Mouse (Mus musculus): ENCODE measurements around the gene Rtn4. TPM values are rescaled to one million over a fixed set of nuclear protein-coding genes. Genes with fewer than 3 reads are reported as not detected.
"Not testable (repeated sequence)": the region's sequence is repeated elsewhere in the genome, so short reads cannot be mapped to it uniquely, and the experiment has no call there.

Rtn4 gene
- polyA plus RNA-seq, 1 experiment, result 39.2 TPM

DNA sequence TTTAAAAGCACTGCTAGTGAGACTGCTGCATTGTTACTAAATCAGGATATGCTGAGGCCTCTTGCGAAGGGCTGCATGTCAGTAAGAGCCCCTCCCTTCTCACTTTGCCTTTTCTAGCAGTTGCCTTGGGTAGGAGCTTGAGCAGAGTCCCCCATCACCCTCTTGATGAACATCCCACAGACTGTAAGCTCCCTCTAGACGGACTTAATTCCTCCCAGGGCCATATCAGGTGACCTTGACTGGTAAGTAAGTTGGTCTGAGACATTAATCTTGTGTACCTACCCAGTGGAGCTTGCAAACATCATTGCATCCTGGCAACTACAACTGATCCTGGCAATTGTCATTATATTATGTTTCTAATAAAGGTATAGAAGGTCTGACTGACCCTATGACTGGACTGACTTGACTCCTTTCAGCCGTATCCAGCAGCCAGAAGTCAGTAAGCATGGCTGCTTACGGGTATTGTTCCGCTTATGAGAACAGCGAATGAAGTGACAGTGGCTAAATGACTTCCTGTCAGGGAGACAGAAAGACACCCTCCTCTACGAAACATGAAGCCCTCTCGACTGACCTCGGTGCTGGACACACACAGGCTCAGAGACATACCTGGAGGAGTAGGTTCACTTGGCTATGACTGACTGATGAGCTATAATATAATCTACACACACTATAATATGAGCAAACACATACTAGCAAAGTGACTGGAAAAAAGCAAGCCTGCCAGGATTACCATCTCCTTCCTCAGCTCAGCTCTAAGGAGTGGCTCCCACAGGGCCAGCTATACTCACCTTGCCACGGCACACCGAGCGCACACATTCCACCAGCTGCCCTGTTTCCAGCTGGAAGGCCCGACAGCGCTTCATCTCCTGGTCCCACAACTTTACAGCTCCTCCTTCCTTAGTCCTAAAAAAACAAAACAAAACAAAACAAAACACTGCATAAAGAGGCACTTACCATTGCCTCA is 59.2 kb downstream of the Rtn4 start:
- no peak for DNase-seq (ENCODE audit: low read depth, low spot score)
- 79% methylated on average over 14 of the region's 14 CpGs for WGBS

DNA sequence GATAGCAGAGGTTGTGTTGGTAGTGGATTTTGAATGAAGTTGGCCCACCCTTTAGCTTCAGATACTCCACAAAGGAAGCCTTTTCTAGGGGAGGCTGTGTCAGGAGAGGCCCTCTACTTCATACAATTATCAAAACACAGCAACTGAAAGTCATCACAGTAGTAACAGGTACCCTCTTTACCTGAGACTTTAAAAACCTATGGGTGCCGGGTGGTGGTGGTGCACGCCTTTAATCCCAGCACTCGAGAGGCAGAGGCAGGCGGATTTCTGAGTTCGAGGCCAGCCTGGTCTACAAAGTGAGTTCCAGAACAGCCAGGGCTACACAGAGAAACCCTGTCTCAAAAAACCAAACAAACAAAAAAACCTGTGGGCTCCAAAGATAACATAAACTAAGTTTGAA is 63.3 kb downstream of the Rtn4 start:
- DNase-seq (ENCODE audit: low read depth, low spot score), result not testable (repeated sequence)
- WGBS, result 95% methylated on average over 5 of the region's 5 CpGs

DNA sequence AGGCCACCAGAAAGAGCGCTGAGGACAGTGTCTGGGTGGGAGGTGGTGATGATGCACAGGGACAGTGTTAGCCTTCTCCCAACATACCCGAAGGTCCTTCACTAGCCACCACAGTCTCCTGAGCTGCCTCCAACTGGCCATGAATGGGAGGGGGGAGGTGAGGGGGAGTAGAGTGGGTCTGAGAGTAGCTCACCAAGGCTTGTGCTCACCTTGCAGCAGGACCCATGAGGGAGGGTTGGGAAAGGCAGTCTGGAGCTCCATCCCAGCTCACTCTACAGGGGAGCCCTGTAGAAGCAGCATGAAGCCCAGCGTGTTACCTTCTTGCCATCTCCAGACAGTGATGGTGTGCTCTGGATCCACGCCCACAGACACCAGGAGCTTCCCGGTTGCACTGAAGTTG is 65.9 kb downstream of the Rtn4 start:
- DNase-seq (ENCODE audit: low read depth, low spot score), result no peak
- 92% methylated on average over 5 of the region's 5 CpGs for WGBS

DNA sequence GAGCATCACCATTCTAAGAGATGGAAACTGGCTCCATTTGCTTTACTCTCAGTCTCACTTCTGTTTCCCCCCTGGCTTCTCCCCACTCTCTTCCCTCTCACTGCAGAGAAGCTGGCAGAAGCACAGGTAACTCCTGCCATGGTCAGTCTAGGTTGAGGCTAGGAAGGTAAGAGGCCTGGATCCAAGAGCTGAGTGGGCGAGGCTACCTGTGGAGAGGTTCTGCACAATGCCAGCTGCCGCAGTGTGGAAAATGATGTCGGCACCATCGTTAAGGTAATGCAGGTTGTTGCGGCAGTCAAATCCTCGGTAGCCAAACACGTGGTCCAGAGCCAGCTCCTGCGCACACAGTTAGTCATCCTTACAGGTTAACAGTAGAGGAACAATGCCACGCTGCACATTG is 68.6 kb downstream of the Rtn4 start:
- 92% methylated on average over 9 of the region's 9 CpGs for WGBS
- DNase-seq (ENCODE audit: low read depth, low spot score), result no peak

DNA sequence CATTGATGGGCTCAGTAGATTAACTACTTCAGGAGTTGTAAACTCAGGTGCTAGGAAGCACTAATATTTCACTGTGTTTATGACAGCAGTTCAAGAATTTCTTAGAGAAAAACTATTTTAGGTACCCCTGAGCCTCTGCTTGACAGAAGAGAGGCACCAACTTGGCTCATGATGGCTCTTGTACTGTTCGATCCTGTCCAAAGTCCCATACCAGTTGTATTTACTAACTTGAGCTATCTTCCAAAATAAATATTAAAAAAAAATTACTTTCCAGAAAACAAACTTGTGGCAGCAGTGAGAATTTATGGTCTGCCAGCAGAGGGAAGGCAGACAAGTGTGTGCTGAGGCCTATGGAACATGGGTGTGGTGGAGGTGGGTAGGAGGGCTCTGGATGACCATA is 70.0 kb downstream of the Rtn4 start:
- 26% methylated on average over 1 of the region's 1 CpGs for WGBS
- no peak for DNase-seq (ENCODE audit: low read depth, low spot score)

DNA sequence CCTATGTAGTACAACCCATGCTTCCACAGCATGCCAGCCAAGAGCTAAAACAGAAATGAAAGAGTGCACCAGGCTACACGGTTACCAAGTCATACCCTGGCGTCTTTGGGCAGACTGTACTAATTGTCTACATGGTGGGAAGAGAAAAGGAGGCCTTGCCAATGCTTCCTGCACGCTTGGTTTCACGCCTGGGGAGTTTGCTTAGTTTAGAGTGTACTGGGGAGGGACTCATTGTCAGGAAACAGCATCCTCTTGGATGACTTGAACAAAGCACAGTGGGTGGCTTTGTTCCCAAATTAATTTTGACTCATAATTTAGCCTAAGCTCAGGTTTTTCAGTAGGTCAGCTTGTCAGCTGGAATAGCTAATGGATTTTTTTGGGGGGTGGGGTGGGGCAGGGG is 72.3 kb downstream of the Rtn4 start:
- 78% methylated on average over 4 of the region's 4 CpGs for WGBS

DNA sequence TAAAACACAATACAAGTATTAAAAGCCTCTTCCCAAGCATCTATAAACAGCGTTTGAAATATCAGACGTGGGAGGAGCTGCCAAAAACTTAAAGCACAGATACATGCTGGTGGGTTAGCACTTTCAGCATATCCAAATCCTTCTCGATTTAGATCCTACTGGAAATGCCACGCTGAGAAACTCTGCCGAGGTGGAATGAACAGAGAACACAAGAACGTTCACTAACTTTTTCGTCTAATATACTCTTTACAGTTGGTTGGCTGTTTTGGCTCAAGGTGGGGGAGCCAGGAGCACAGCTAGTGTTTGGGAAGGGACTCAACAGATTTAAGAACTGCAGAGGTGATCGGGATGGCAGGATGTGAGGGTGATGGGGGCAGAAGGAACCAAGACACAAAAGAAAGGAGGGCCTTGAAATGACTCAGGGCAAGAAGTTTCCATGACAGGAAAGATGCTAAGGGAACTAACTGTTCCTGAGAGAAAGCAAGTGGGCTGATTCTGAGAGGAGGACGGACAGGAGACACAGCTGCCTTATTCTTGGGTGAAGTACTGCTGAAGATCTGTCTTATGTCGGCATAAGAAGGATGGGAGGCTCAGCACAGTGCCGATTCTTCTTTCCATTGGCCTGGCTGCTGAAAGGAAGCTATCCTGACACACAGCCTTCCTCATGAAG is 73.7 kb downstream of the Rtn4 start:
- DNase-seq (ENCODE audit: low read depth, low spot score), result no peak
- 84% methylated on average over 11 of the region's 11 CpGs for WGBS

More for the DNA sequence above, 72.3 kb downstream of the Rtn4 start:
- DNase-seq (ENCODE audit: low read depth, low spot score), result no peak

DNA sequence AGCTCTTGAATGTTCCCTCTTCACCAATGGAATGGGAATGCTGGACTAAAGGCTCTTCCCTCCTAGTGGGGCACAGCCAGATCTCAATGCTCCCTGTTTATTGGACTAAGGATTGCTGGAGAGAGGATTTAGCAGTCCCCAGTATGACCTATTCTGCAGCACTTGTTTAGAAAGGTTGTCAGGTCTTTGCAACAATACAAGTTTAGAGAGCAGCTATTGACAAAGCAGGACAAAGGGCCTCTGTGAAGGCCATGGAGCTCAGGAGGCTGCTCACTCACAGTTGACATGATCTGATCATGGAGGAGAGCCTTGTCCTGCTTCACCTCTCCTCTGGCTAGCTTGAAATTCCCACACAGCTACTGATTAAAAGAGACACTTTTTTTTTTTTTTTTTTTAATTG is 75.8 kb downstream of the Rtn4 start:
- no peak for DNase-seq (ENCODE audit: low read depth, low spot score)

DNA sequence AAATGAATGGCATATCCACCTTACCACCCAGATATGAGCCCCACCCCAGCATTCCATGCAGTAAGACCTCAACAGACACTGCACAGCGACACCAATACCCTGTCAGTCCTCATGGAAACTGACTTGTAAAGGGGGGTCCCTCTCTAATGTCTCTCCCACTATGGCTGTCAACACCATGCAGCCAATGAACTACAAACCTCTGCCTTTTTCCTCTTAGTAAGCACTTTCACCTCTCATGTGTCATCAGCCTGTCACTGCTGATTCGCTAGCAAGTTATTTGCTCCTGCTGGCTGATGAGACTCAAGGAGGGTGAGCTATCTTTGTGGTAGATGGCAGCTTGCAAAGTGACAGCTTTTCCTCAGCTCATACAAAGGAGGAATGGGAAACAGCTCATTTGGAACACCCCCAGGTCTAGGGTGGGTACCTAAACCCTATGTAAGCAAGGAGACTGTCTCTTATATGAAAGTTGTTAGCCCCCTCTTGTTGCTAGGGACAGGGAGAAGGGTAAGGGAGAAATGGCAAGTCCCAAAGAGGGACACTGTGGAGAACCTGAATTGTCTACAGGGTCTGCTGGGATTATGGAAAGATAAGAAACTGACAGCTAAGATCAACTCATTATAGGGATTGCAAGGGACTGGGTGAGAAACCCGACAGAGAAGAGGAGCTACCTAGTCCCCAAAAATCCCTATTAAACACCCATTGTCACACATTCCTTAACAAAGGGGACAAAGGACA is 78.1 kb downstream of the Rtn4 start:
- 89% methylated on average over 3 of the region's 3 CpGs for WGBS
- no peak for DNase-seq (ENCODE audit: low read depth, low spot score)

DNA sequence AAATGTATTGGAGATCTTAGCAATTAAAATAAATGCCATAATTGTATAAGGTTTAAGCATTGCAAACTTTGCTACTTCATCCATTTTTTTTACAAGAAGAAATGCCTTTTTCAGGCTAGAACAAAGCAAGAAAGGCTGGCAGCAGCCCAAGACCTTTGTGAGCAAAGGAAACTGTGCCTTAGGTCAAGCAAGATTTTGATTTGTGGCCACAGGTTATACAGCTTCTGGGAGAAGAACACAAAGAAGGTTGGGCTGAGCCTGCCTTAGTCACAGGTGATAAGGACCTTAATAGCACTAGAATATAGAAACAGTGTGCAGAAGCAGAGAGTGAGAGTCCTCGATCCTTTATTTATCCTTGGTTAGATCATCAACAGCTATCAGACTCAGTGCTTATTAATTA is 79.5 kb downstream of the Rtn4 start:
- WGBS, result 36% methylated on average over 1 of the region's 1 CpGs

DNA sequence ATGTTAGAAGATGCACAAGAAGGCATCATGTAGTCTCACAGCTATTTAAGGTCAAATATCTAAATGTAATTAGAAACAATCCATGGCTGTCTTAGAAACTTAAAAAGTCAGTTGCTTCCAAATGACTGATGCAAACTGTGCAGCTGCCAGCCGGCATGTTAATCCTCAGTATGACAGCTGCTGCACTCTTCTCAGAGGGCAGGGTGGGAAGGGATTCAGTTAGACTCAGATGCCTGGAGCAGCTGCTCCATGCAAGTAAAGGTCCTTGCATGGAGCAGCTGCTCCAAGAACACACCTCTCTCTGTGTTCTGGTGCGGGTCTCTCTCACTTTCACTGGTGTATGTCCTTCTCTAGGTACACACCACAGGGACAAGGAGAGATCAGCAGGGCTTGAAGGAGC is 81.5 kb downstream of the Rtn4 start:
- WGBS, result 36% methylated on average over 2 of the region's 2 CpGs
- DNase-seq (ENCODE audit: low read depth, low spot score), result no peak

More for the DNA sequence above, 79.5 kb downstream of the Rtn4 start:
- DNase-seq (ENCODE audit: low read depth, low spot score), result peak; percentile 60

DNA sequence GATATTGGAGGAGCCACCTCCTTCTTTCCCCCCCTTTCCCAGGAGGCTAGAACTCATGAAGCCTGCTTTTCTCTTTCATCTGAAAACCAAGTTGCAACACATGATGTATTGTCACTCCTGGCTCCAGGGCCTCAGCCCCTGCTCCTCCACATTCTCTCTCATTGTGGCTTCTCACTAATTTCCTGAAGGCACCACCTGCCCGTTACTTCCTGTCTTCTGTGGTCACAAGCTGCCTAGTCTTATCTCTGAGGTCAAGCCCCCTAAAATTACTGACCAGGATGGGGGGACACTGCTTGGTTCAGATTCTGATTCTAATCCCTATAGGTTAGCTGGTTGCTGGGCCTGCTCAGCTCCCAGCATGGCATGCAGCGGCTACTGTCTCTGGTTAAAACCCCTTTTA is 82.0 kb downstream of the Rtn4 start:
- DNase-seq (ENCODE audit: low read depth, low spot score), result no peak
- WGBS, result 92% methylated on average over 2 of the region's 2 CpGs

DNA sequence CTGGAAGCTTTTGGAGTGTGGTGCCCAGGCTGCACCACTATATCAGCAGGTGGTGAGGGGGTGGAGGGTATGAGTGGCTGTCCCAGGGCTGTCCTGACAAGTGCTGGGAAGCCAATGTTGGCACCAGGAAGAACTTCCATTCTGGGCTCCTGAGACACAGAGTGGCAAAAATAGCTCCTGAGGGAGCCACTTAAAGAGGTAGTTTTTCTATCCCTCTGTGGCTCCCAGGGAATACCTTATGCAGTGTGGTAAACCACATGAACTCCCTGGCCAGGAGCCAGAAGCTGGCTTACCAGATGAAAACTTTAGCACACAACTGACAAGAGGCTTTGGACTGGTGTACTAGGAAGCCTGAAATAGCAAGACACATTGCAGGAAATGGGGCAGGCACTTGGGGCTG is 85.2 kb downstream of the Rtn4 start:
- no peak for DNase-seq (ENCODE audit: low read depth, low spot score)

DNA sequence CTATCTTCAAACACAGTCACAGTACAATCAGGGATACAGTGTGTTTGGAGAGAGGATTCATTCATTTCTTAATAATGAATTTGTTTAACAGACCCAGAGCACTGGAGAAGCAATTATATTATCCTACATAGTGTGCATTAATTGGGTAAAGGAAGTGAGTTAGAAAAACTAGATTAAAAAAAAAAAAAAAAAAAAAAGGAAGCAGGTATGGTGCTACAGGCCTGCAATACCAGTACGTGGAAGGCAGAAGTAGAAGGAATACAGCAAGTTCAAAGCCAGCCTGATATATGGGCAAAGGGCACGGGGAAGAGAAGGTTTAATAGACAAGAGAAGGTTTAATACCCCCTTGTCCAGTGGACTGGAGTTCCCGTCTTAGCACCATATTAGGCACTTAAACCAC is 86.2 kb downstream of the Rtn4 start:
- 91% methylated on average over 3 of the region's 3 CpGs for WGBS
- no peak for DNase-seq (ENCODE audit: low read depth, low spot score)

DNA sequence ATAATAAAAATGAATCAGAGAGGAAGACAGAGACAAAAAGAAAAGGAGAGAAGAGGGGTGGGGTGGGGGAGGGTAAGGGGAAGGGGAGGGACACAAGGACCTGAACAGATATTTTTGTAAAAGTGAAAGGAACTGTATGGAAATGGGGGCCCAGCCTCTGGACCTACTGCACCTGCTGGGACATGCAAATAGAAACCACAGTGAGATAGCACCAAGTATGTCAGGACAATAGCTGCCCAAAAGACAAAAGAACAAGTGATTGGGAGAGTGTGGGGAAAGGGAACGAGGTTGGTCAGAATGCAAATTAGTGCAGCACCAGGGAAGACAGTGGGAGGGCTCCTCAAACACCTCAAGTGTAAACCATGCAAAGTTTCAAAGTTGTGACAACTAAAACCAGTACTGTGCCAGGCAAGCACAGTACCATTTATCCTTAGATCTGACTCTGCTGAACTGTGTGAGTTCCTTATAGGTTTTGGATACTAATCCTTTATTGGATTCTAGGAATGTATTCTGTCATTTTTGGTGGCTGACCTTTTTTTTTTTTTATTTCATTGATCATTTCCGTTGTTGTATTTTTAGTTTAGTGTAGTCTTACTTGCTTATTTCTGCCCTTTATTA is 86.8 kb downstream of the Rtn4 start:
- 72% methylated on average over 2 of the region's 2 CpGs for WGBS
- DNase-seq (ENCODE audit: low read depth, low spot score), result no peak

DNA sequence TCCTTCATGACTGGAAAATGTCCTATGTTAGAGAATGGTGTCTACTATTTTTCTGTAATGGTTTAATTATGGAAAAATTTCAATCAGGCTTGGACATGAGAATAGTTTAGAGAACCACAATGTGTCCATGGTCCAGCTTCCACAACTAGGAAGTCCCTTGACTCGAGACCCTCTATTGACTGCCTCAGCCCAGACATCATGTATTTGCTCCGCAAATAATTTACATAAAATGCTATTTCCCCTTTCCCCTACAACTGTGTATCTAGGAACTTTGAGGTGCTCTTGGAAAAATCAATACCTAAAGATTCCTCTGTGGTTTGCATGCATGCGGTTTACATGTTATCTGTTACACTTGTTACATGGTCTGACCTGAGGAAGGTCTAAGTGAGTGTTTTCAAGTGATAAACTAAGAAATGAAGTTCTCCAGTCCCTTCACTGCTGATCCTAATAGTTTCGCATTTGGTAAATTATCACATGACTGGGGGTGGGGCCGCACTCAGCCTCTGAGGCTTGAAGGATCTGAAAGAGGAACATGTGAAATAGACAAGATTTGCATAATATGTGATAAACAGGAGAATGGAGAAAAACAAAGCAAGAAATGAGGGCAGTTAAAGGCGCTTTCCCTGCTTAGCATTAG is 94.0 kb downstream of the Rtn4 start:
- DNase-seq (ENCODE audit: low read depth, low spot score), result no peak
- 86% methylated on average over 6 of the region's 6 CpGs for WGBS

DNA sequence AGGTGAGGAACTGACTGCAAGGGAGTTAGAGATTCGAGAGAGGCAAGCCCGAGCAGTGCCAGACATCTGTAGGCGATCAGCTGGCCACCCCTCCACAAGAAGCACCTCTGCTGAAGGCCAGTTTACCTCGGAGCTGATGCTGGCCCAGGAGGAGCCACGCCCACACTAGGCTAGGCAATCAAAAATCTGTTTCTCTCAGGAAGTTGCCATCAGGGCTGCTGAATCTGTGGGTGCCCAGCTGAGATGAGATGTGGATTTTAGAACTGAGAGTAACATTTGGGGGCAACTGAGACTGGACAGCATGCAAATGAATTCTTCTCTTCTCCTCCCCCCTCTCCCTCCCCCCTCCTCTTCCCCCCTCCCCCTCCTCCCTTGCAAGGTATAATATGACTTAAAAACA is 94.7 kb downstream of the Rtn4 start:
- 15% methylated on average over 5 of the region's 5 CpGs for WGBS
- no peak for DNase-seq (ENCODE audit: low read depth, low spot score)

DNA sequence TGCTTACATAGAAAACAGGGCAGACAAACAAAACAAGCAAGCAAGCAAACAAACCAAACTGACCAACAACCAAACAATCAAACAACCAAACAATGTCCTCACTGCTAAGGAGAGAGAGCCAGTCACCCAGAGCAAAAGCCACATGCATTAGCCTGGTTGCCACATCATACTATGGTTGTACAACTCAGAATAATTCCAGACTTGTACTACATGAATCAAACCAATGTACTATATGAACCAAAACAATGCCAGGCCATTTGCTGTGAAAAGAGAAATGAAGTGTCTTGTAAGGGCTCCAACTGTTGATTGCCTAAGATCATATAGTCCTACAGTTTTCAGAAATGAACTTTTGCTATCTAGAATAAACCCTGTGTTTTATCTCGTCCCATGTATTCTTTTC is 95.8 kb downstream of the Rtn4 start:
- WGBS, result 70% methylated on average over 1 of the region's 1 CpGs
- DNase-seq (ENCODE audit: low read depth, low spot score), result no peak

DNA sequence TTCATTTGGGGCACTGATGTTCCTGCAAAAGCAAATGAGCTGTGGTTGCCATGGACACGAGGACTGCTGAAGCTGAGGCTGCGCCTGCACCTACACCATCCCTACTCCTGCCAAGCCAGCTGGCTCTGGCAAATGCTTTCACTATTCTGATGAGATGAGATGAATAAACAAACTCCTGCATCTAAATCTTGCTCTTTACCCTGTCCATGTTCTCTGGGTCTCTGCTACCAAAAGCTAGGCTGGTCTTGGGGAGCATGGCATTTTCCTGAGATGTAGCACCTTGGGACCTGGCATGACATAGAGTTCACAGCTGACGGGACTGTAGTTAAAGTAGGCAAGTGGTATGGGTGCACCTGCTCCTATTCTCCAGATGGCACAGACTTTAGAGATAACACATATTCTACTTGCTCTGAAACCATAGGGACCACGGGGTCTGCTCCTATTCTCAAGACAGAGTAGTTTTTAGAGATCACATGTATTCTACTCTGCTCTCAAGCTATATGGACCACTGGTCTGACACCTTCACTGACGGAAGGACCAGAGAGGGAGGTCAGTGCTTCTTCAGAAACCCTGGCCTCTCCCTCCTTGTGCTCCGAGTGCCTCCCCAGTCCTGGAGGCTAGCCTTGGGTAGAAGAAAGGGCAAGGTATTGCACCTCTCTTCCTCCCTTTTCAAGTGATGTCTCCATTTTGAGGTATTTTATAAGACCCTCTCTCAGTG is 96.3 kb downstream of the Rtn4 start:
- 79% methylated on average over 6 of the region's 6 CpGs for WGBS
- DNase-seq (ENCODE audit: low read depth, low spot score), result no peak

All from large intestine, adult 2 months (tissue).